9 mouse cellular contexts compared by ENCODE assay signal in genomic region chr6:115987096-115987747, GRCm38 (mm10). TPM values are rescaled to one million over a fixed set of nuclear protein-coding genes. Genes with fewer than 3 reads are reported as not detected.
DNase-seq lines count a peak whose midpoint lies in the region; ATAC-seq and TF ChIP-seq lines count a peak whose summit lies in the region.
"Had no signal": no experiment of that assay in that cellular context is flagged by ENCODE, and none has a peak within 500 bp of the region (broad histone marks: within the 10 kb centered on the region; RNA-seq: fewer than 3 reads in every experiment).

No protein-coding gene starts in this region.

- H3K9me3 ChIP-seq in embryonic facial prominence, embryonic 11.5 days (replicated peaks; ENCODE audit: control insufficient read depth, low read length) = no peaks in the 10 kb centered on the region

- 0 out of 2 replicates have a peak overlapping the region, but pooled peaks have one; percentile 22 for H3K9ac ChIP-seq in embryonic facial prominence, embryonic 11.5 days (replicated peaks; ENCODE audit: low read length)

- peak overlapping the region; percentile 17 for H3K4me2 ChIP-seq in embryonic facial prominence, embryonic 11.5 days (ENCODE audit: low read depth, low read length)

- DNase-seq in adrenal gland, adult (ENCODE audit: inconsistent age in 2 of 2, low spot score in 1 of 2) = peak; percentile 84 to 93
- no peak for DNase-seq in adrenal gland, postnatal 4 days (ENCODE audit: low spot score in 2 of 2)
- no peak for DNase-seq in layer of hippocampus, adult 2 months (ENCODE audit: low spot score in 2 of 2)
- DNase-seq in layer of hippocampus, postnatal 14 days (ENCODE audit: low spot score in 2 of 2) = no peak
- DNase-seq in embryonic facial prominence, embryonic 11.5 days (ENCODE audit: low spot score) = no peak
- no peak for DNase-seq in layer of hippocampus, adult 9-10 months (ENCODE audit: low spot score)
- no peak for DNase-seq in frontal cortex, postnatal 36 days (ENCODE audit: low spot score in 2 of 2)

- H3K4me1 ChIP-seq in embryonic facial prominence, embryonic 11.5 days (ENCODE audit: control insufficient read depth, insufficient read depth, low read length) = peaks cover 9% of the 10 kb centered on the region

- no peak for TF ChIP-seq CTCF in layer of hippocampus, adult 2 months (conservative IDR thresholded peaks at IDR 0.05)

- WGBS in embryonic facial prominence, embryonic 11.5 days = 64% methylated on average over 9 of the region's 9 CpGs

- 0 out of 2 replicates have a peak overlapping the region, but pooled peaks have one; percentile 5 for H3K27ac ChIP-seq in layer of hippocampus, adult 2 months
- H3K27ac ChIP-seq in embryonic facial prominence, embryonic 11.5 days (replicated peaks; ENCODE audit: low read depth, low read length) = no peak overlapping the region

- no peak for ATAC-seq in embryonic facial prominence, embryonic 11.5 days (replicated peaks; ENCODE audit: insufficient number of reproducible peaks, low FRiP score, low TSS enrichment, low read depth)
- ATAC-seq in megakaryocyte progenitor cell, adult 5-6 weeks (replicated peaks; ENCODE audit: poor library complexity) = peak; percentile 22

- no peak overlapping the region for H3K4me3 ChIP-seq in layer of hippocampus, adult 2 months
- H3K4me3 ChIP-seq in embryonic facial prominence, embryonic 11.5 days (ENCODE audit: low read depth, low read length) = no peak overlapping the region

- no peaks in the 10 kb centered on the region for H3K36me3 ChIP-seq in embryonic facial prominence, embryonic 11.5 days (replicated peaks; ENCODE audit: control insufficient read depth, insufficient read depth, low read depth, low read length)

- peaks cover 3% of the 10 kb centered on the region; the same call in 1 of the 2 replicates for H3K27me3 ChIP-seq in embryonic facial prominence, embryonic 11.5 days (ENCODE audit: control insufficient read depth, insufficient read depth, low read length)

RNA-seq across cellular contexts. Expression of gene Plxnd1, which starts 7.6 kb away (rescaled TPM):
- total RNA-seq in adrenal gland, postnatal 4 days (2021) = 100 to 1,000 TPM; 237 to 271 TPM
- total RNA-seq in layer of hippocampus, adult 2 months (2021) = 10 to 100 TPM; 16.6 to 24.4 TPM
- 10 to 100 TPM; 40.9 to 47.9 TPM for total RNA-seq in layer of hippocampus, postnatal 14 days (2021)
- 19.1 and 20.3 TPM in 2 replicates for polyA plus RNA-seq in embryonic facial prominence, embryonic 11.5 days (2014; fragmentation: Nextera tagmentation; extraction: Ambion mirVana)
- total RNA-seq in megakaryocyte progenitor cell, adult 5-6 weeks (2015) = 51.5 and 70.9 TPM in 2 replicates
- 33.9 and 43.9 TPM in 2 replicates for total RNA-seq in megakaryocyte progenitor cell, adult 5-6 weeks (2017)

RNA-seq across cellular contexts. Expression of gene H1foo, which starts 42.5 kb away (rescaled TPM):
- total RNA-seq in adrenal gland, postnatal 4 days (2021) = not detected
- not detected for total RNA-seq in layer of hippocampus, adult 2 months (2021)
- not detected for total RNA-seq in layer of hippocampus, postnatal 14 days (2021)
- polyA plus RNA-seq in embryonic facial prominence, embryonic 11.5 days (2014; fragmentation: Nextera tagmentation; extraction: Ambion mirVana) = not detected in 2 replicates
- total RNA-seq in megakaryocyte progenitor cell, adult 5-6 weeks (2015) = not detected in 2 replicates
- total RNA-seq in megakaryocyte progenitor cell, adult 5-6 weeks (2017) = not detected in 2 replicates
- total RNA-seq: layer of hippocampus, adult 8-10 months had no signal

RNA-seq across cellular contexts. Expression of gene Rho, which starts 55.7 kb away (rescaled TPM):
- 1 to 10 TPM in 1 of 2 experiments, under 1 TPM in 1; 0.70 to 1.1 TPM for total RNA-seq in adrenal gland, postnatal 4 days (2021)
- 1 to 10 TPM in 1 of 2 experiments, under 1 TPM in 1; 0.49 to 1.1 TPM for total RNA-seq in layer of hippocampus, adult 2 months (2021)
- total RNA-seq in layer of hippocampus, postnatal 14 days (2021) = under 1 TPM; 0.41 to 0.48 TPM
- polyA plus RNA-seq in embryonic facial prominence, embryonic 11.5 days (2014; fragmentation: Nextera tagmentation; extraction: Ambion mirVana) = 0.14 TPM in 1 of 2 replicates, not detected in the other
- total RNA-seq in megakaryocyte progenitor cell, adult 5-6 weeks (2015) = 0.15 TPM in 1 of 2 replicates, not detected in the other
- 0.34 TPM in 1 of 2 replicates, not detected in the other for total RNA-seq in megakaryocyte progenitor cell, adult 5-6 weeks (2017)

Comparison
In these comparisons a context has a peak if more than half of its experiments do, and no peak if none do; other contexts are left out.
1. DNase-seq: peak in adrenal gland, adult (2 of 2); none in adrenal gland, postnatal 4 days (0 of 2), layer of hippocampus, adult 2 months (0 of 2), layer of hippocampus, postnatal 14 days (0 of 2), embryonic facial prominence, embryonic 11.5 days (single experiment), layer of hippocampus, adult 9-10 months (single experiment) and frontal cortex, postnatal 36 days (0 of 2).